Mouse (Mus musculus): ENCODE results near the gene Tsr3.

- TF ChIP-seq CTCF (IDR thresholded peaks at IDR 0.05; ENCODE audit: low read depth, low read length) (no peak), POLR2A (IDR thresholded peaks at IDR 0.05; ENCODE audit: extremely low read depth, insufficient read depth, low read length) (no peak)
Measured at GRCm38 (mm10) chr17:25227991-25228390, 12.0 kb upstream of the Tsr3 start.

Data from liver, adult 2 months (tissue).